In the genomic region with DNA sequence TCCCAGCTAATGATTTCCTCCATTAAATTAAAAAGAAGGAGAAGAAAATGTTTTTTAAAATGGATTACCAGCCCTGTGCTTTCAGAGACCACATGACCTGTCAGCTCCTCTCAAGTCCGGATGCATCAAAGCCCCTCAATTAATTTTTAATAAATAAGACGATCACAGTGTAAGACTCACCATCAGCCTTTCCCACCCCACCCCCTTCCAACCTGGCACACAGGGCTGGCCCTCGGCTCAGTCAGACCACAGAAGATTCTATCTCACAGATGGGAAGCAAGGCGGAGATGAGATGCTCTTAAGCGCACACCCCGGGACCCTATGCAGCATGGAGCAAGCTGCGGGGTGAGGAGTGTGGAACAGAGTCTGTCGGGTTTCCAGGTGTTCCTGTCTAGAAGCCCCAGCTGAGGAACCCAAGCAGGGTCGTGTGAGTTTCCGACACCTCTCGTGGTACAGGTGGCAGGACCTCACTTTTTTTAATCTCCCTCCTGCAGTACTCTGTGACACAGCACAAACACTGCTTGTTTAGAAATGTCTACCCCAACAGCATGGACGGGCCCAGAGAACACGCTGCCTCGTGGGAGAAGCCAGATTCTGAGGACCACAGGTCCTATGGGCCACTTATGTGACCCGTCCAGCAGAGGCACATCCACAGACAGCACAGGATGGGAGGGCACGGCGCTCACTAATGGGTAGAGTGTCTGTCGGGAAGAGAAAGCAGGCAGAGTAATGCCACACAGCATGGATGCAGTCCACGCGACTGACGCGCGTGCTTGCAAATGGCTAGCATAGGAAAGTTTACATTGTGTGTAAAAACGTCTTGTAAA, we compare ENCODE assay signal across 11 mouse cellular contexts. TPM values are rescaled to one million over a fixed set of nuclear protein-coding genes. Genes with fewer than 3 reads are reported as not detected.
DNase-seq lines count a peak whose midpoint lies in the region; ATAC-seq and TF ChIP-seq lines count a peak whose summit lies in the region.
"Had no signal": no experiment of that assay in that cellular context is flagged by ENCODE, and none has a peak within 500 bp of the region (broad histone marks: within the 10 kb centered on the region; RNA-seq: fewer than 3 reads in every experiment).

No protein-coding gene starts in this region.

- peak overlapping the region; percentile 44; the same call in 1 of the 2 replicates for H3K9ac ChIP-seq in heart, embryonic 16.5 days (ENCODE audit: low read length)
- H3K9ac ChIP-seq in heart, embryonic 11.5 days (ENCODE audit: low read depth, low read length): no peak overlapping the region
- no peak overlapping the region for H3K9ac ChIP-seq in hindbrain, embryonic 16.5 days (ENCODE audit: low read depth, low read length)
- no peak overlapping the region for H3K9ac ChIP-seq in stomach, postnatal 0 days (ENCODE audit: low read length)
- H3K9ac ChIP-seq: embryonic facial prominence, embryonic 15.5 days had no signal

- H3K36me3 ChIP-seq in heart, embryonic 16.5 days (ENCODE audit: control insufficient read depth, insufficient read depth): no peaks in the 10 kb centered on the region
- no peaks in the 10 kb centered on the region for H3K36me3 ChIP-seq in heart, embryonic 11.5 days (ENCODE audit: control insufficient read depth, insufficient read depth, low read length)
- no peaks in the 10 kb centered on the region for H3K36me3 ChIP-seq in forebrain, embryonic 10.5 days (replicated peaks)
- H3K36me3 ChIP-seq in hindbrain, embryonic 16.5 days (ENCODE audit: control insufficient read depth, insufficient read depth, low read length): no peaks in the 10 kb centered on the region
- no peaks in the 10 kb centered on the region for H3K36me3 ChIP-seq in stomach, postnatal 0 days (ENCODE audit: control insufficient read depth, insufficient read depth, low read length)
- H3K36me3 ChIP-seq: embryonic facial prominence, embryonic 15.5 days had no signal

- no peak for DNase-seq in forebrain, embryonic 10.5 days (ENCODE audit: extremely low spot score, low spot score)
- no peak for DNase-seq in stomach, postnatal 0 days (ENCODE audit: low spot score)
- no peak for DNase-seq in ovary, postnatal 14 days (ENCODE audit: low spot score)
- no peak for DNase-seq in urinary bladder, postnatal 14 days (ENCODE audit: low spot score)
- no peak for DNase-seq in left cerebral cortex, adult 8-10 months (ENCODE audit: low spot score in 2 of 2)

- WGBS in heart, embryonic 16.5 days: 79% methylated on average over 24 of the region's 24 CpGs
- 79% methylated on average over 24 of the region's 24 CpGs for WGBS in heart, embryonic 11.5 days (ENCODE audit: insufficient replicate concordance)
- 83% methylated on average over 24 of the region's 24 CpGs for WGBS in forebrain, embryonic 10.5 days
- 60% methylated on average over 24 of the region's 24 CpGs for WGBS in hindbrain, embryonic 16.5 days
- WGBS in stomach, postnatal 0 days: 76% methylated on average over 24 of the region's 24 CpGs

- no peak overlapping the region for H3K4me3 ChIP-seq in heart, embryonic 16.5 days (ENCODE audit: low read length)
- H3K4me3 ChIP-seq in heart, embryonic 11.5 days (ENCODE audit: low read depth, low read length): no peak overlapping the region
- no peak overlapping the region; the same call in 1 of the 2 replicates for H3K4me3 ChIP-seq in forebrain, embryonic 10.5 days
- no peak overlapping the region for H3K4me3 ChIP-seq in hindbrain, embryonic 16.5 days (ENCODE audit: low read length)
- H3K4me3 ChIP-seq in stomach, postnatal 0 days (ENCODE audit: low read depth, low read length): no peak overlapping the region
- H3K4me3 ChIP-seq: embryonic facial prominence, embryonic 15.5 days had no signal

- no peak for ATAC-seq in heart, embryonic 16.5 days (replicated peaks; ENCODE audit: extremely low read depth, insufficient read depth, low FRiP score)
- ATAC-seq in heart, embryonic 11.5 days (replicated peaks; ENCODE audit: insufficient number of reproducible peaks, low FRiP score, low TSS enrichment): no peak
- ATAC-seq in hindbrain, embryonic 16.5 days: peak; percentile 56
- no peak for ATAC-seq in stomach, postnatal 0 days (ENCODE audit: low FRiP score, low TSS enrichment)

- TF ChIP-seq EP300 in stomach, postnatal 0 days (optimal IDR thresholded peaks at IDR 0.05): no peak

- H3K27me3 ChIP-seq in heart, embryonic 16.5 days (ENCODE audit: control insufficient read depth, insufficient read depth, low read length): no peaks in the 10 kb centered on the region
- no peaks in the 10 kb centered on the region for H3K27me3 ChIP-seq in heart, embryonic 11.5 days (ENCODE audit: control insufficient read depth, insufficient read depth, low read length)
- H3K27me3 ChIP-seq in forebrain, embryonic 10.5 days (ENCODE audit: poor library complexity, severe bottlenecking): no peaks in the 10 kb centered on the region; the same call in 1 of the 2 replicates
- no peaks in the 10 kb centered on the region for H3K27me3 ChIP-seq in hindbrain, embryonic 16.5 days (replicated peaks; ENCODE audit: control insufficient read depth, insufficient read depth, low read length)
- no peaks in the 10 kb centered on the region for H3K27me3 ChIP-seq in stomach, postnatal 0 days (ENCODE audit: control insufficient read depth, insufficient read depth, low read length)
- H3K27me3 ChIP-seq: embryonic facial prominence, embryonic 15.5 days had no signal

- H3K27ac ChIP-seq in heart, embryonic 16.5 days (ENCODE audit: low read length): peak overlapping the region; percentile 91
- no peak overlapping the region; the same call in 1 of the 2 replicates for H3K27ac ChIP-seq in heart, embryonic 11.5 days (ENCODE audit: low read depth, low read length)
- H3K27ac ChIP-seq in forebrain, embryonic 10.5 days: peak overlapping the region; percentile 75
- H3K27ac ChIP-seq in hindbrain, embryonic 16.5 days (ENCODE audit: low read depth, low read length): 0 out of 2 replicates have a peak overlapping the region, but pooled peaks have one; percentile 44
- H3K27ac ChIP-seq in stomach, postnatal 0 days (replicated peaks): peak overlapping the region; percentile 65
- H3K27ac ChIP-seq: embryonic facial prominence, embryonic 15.5 days; macrophage had no signal

- no peaks in the 10 kb centered on the region for H3K9me3 ChIP-seq in heart, embryonic 16.5 days (replicated peaks; ENCODE audit: control insufficient read depth, low read length)
- H3K9me3 ChIP-seq in heart, embryonic 11.5 days (replicated peaks; ENCODE audit: control insufficient read depth, low read length): no peaks in the 10 kb centered on the region
- no peaks in the 10 kb centered on the region for H3K9me3 ChIP-seq in forebrain, embryonic 10.5 days
- H3K9me3 ChIP-seq in hindbrain, embryonic 16.5 days (ENCODE audit: control insufficient read depth, low read length): no peaks in the 10 kb centered on the region
- no peaks in the 10 kb centered on the region for H3K9me3 ChIP-seq in stomach, postnatal 0 days (ENCODE audit: control insufficient read depth, low read length)
- H3K9me3 ChIP-seq: embryonic facial prominence, embryonic 15.5 days had no signal

- peak overlapping the region; percentile 52; the same call in 1 of the 2 replicates for H3K4me2 ChIP-seq in heart, embryonic 16.5 days (ENCODE audit: low read depth, low read length)
- H3K4me2 ChIP-seq in heart, embryonic 11.5 days: no peak overlapping the region
- no peak overlapping the region for H3K4me2 ChIP-seq in hindbrain, embryonic 16.5 days (ENCODE audit: low read length)
- H3K4me2 ChIP-seq in stomach, postnatal 0 days (replicated peaks; ENCODE audit: low read depth): no peak overlapping the region
- H3K4me2 ChIP-seq: embryonic facial prominence, embryonic 15.5 days; liver, embryonic 11.5 days had no signal

- TF ChIP-seq CTCF in stomach, postnatal 0 days (IDR thresholded peaks at IDR 0.05; ENCODE audit: low read depth): no peak

- H3K4me1 ChIP-seq in heart, embryonic 16.5 days (ENCODE audit: control insufficient read depth, insufficient read depth, low read length): peaks cover 80% of the 10 kb centered on the region
- H3K4me1 ChIP-seq in heart, embryonic 11.5 days (ENCODE audit: control insufficient read depth, insufficient read depth, low read length): peaks cover 62% of the 10 kb centered on the region
- H3K4me1 ChIP-seq in forebrain, embryonic 10.5 days: peaks cover 39% of the 10 kb centered on the region
- peaks cover 23% of the 10 kb centered on the region for H3K4me1 ChIP-seq in hindbrain, embryonic 16.5 days (ENCODE audit: control insufficient read depth, insufficient read depth, low read depth, low read length)
- H3K4me1 ChIP-seq in stomach, postnatal 0 days (replicated peaks; ENCODE audit: control insufficient read depth, insufficient read depth): peaks cover 6% of the 10 kb centered on the region; the same call in 1 of the 2 replicates

RNA-seq across cellular contexts. Expression of a gene that starts 56.1 kb away (rescaled TPM):
- polyA plus RNA-seq in heart, embryonic 16.5 days (2015; fragmentation: Nextera tagmentation; extraction: Ambion mirVana): 6.9 and 7.3 TPM in 2 replicates
- polyA plus RNA-seq in heart, embryonic 11.5 days (2014; fragmentation: Nextera tagmentation; extraction: Ambion mirVana): 7.0 and 7.8 TPM in 2 replicates
- 2.1 and 3.0 TPM in 2 replicates for polyA plus RNA-seq in forebrain, embryonic 10.5 days (2016; fragmentation: Nextera tagmentation; extraction: Ambion mirVana)
- 8.4 and 9.8 TPM in 2 replicates for polyA plus RNA-seq in hindbrain, embryonic 16.5 days (2015; fragmentation: Nextera tagmentation; extraction: Ambion mirVana)
- polyA plus RNA-seq in stomach, postnatal 0 days (2015; fragmentation: Nextera tagmentation; extraction: Ambion mirVana): 1.8 and 2.3 TPM in 2 replicates
- total RNA-seq in left cerebral cortex, adult 8-10 months (2022): 100 to 1,000 TPM; 235 to 257 (median 249) TPM
